Mouse (Mus musculus) layer of hippocampus, postnatal 36 days (tissue): Measurements from ENCODE around the gene Gm10837. TPM values are rescaled to one million over a fixed set of nuclear protein-coding genes. Genes with fewer than 3 reads are reported as not detected.

ENCODE experiments used
- DNase-seq, 2 experiments: peaks; one replicate each; pipeline ENCODE4 v3.0.0; 2022
- total RNA-seq, 2 experiments: library from RNA; stranded (reverse); gene quantifications; 2 replicates each; pipeline ENCODE4 v1.2.3; 2021

The Gm10837 gene
- total RNA-seq, 2 experiments from 2014 or later = not detected

- DNase-seq = no peak
Measured at GRCm38 (mm10) chr14:122479461-122480109, 10.8 kb upstream of the Gm10837 start.

GRCm38 (mm10) chr14:122480355-122480754 is 10.0 kb upstream of the Gm10837 start:
- no peak for DNase-seq

GRCm38 (mm10) chr14:122481181-122481580 is 9.2 kb upstream of the Gm10837 start:
- no peak for DNase-seq

- no peak for DNase-seq
Measured at GRCm38 (mm10) chr14:122482081-122483023, 8.0 kb upstream of the Gm10837 start.

- DNase-seq = no peak
Measured at GRCm38 (mm10) chr14:122483024-122483385, 7.4 kb upstream of the Gm10837 start.

GRCm38 (mm10) chr14:122483556-122484421 is 6.6 kb upstream of the Gm10837 start:
- DNase-seq = no peak

- no peak for DNase-seq
Measured at GRCm38 (mm10) chr14:122484458-122484843, 5.9 kb upstream of the Gm10837 start.

GRCm38 (mm10) chr14:122484844-122485551 is 5.4 kb upstream of the Gm10837 start:
- no peak for DNase-seq

GRCm38 (mm10) chr14:122485635-122486181 is 4.7 kb upstream of the Gm10837 start:
- no peak for DNase-seq

GRCm38 (mm10) chr14:122486611-122487010 is 3.8 kb upstream of the Gm10837 start:
- no peak for DNase-seq

- DNase-seq = no peak
Measured at GRCm38 (mm10) chr14:122487366-122487765, 3.0 kb upstream of the Gm10837 start.

GRCm38 (mm10) chr14:122489041-122489440 is 1.3 kb upstream of the Gm10837 start:
- DNase-seq = no peak

- no peak for DNase-seq
Measured at GRCm38 (mm10) chr14:122489686-122490414, 536 bp upstream of the Gm10837 start.

GRCm38 (mm10) chr14:122491521-122491920 is 1.1 kb downstream of the Gm10837 start:
- DNase-seq = no peak

GRCm38 (mm10) chr14:122492015-122492414 is 1.6 kb downstream of the Gm10837 start:
- DNase-seq = no peak

- no peak for DNase-seq
Measured at GRCm38 (mm10) chr14:122509058-122509457, 18.7 kb downstream of the Gm10837 start.

GRCm38 (mm10) chr14:122511519-122511918 is 21.1 kb downstream of the Gm10837 start:
- DNase-seq = no peak

- no peak for DNase-seq
Measured at GRCm38 (mm10) chr14:122513511-122514036, 23.2 kb downstream of the Gm10837 start.

GRCm38 (mm10) chr14:122528475-122528874 is 38.1 kb downstream of the Gm10837 start:
- DNase-seq = no peak

- DNase-seq = peak; percentile 97
Measured at GRCm38 (mm10) chr14:122534017-122534924, 43.9 kb downstream of the Gm10837 start, which contains the start of gene Pcca. Pcca (plus strand) TSS chr14:122534324.
